Mouse (Mus musculus): ENCODE data around the gene Emid1.

GRCm38 (mm10) chr11:5154961-5155805 is 3.1 kb upstream of the Emid1 start:
- TF ChIP-seq CTCF (IDR thresholded peaks at IDR 0.05; ENCODE audit: insufficient read depth, low read length) (no peak), POLR2A (IDR thresholded peaks at IDR 0.05; ENCODE audit: borderline replicate concordance, extremely low read depth, low read depth, low read length) (no peak)

All from lung, adult 2 months (tissue).